Mouse (Mus musculus): Measurements from ENCODE around the gene Nfia. TPM values are rescaled to one million over a fixed set of nuclear protein-coding genes. Genes with fewer than 3 reads are reported as not detected.

Gene Nfia
- polyA plus RNA-seq, 1 experiment from 2014 or later = 42.0 TPM

DNA sequence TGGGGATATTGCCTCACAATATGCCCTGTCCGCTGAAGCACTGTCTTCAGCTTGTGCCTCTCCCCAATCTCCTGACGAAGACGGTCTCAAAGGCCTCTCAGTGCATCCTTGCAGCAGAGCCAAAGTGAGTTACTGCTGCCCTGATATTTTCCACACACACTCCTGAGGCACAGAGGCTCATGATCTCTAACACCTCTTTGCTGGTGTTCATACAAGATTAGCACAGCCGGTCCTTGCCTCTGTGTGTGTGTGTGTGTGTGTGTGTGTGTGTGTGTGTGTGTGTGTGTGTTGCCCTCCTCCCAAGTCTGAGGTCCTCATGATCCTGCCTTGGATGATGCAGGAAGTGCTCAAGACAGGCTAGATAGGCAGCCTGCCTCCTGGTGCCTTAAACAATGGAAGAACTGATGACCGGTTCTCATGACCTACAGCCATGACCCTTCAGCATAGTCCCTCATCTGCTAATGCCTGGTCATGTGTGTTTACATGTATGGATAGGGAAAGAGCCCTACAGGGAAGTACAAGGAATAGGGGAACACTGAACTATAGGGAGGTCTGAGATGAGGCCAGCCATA, 319.5 kb downstream of the Nfia start:
- Histone ChIP-seq H3K27ac (ENCODE audit: poor library complexity, severe bottlenecking) (peak overlapping the region; percentile 90), H3K9ac (no peak overlapping the region), H3K4me3 (no peak overlapping the region), H3K4me2 (no peak overlapping the region), H3K27me3 (replicated peaks) (no peaks in the 10 kb centered on the region), H3K36me3 (peaks cover 1% of the 10 kb centered on the region; the same call in 1 of the 2 replicates), H3K4me1 (replicated peaks) (peaks cover 52% of the 10 kb centered on the region), H3K9me3 (replicated peaks) (no peaks in the 10 kb centered on the region)
- ATAC-seq (ENCODE audit: insufficient number of reproducible peaks, low FRiP score) = peak; percentile 56; the same call in 1 of the 2 replicates
- WGBS = 50% methylated on average over 5 of the region's 5 CpGs

DNA sequence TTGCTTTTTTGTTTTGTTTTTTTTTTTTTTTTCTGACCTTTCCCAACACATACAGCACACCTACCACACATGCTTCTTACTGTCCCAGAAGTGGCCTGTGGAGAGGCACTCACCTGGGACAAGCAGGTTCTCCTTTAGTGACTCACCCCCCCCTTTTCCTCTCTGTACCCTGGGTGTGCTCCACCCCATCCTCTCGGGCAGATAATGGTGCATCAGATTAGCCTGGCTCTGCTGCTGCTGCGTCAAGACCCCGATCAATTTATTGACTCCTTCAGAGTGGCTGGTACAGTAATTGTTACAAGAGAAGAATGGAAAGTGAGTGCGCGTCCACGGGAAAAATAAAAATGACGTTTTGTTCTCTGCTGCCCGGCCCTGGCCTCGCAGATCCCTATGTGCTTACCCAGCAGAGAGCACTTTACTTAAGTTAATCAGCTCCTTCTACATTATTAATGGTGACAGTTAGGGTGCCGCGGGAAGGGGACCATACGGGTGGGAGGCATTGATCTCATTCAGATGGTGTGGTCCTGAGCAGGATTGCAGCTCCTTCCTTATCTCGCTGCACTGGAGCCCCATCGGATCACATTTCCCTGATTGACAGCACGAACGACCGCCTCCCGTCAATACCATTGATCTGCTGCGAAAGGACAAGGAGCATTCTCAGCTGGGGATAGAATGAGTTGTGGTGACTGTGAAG, 321.7 kb downstream of the Nfia start:
- H3K4me3 ChIP-seq = no peak overlapping the region
- peaks cover 7% of the 10 kb centered on the region for H3K36me3 ChIP-seq
- H3K27ac ChIP-seq (ENCODE audit: poor library complexity, severe bottlenecking) = no peak overlapping the region
- 0 out of 2 replicates have a peak overlapping the region, but pooled peaks have one; percentile 38 for H3K9ac ChIP-seq
- H3K4me2 ChIP-seq = peak overlapping the region; percentile 26; the same call in 1 of the 2 replicates
- no peaks in the 10 kb centered on the region for H3K27me3 ChIP-seq (replicated peaks)
- WGBS = 26% methylated on average over 19 of the region's 19 CpGs
- no peak for ATAC-seq (ENCODE audit: insufficient number of reproducible peaks, low FRiP score)
- peaks cover 57% of the 10 kb centered on the region for H3K4me1 ChIP-seq (replicated peaks)
- no peaks in the 10 kb centered on the region for H3K9me3 ChIP-seq (replicated peaks)

DNA sequence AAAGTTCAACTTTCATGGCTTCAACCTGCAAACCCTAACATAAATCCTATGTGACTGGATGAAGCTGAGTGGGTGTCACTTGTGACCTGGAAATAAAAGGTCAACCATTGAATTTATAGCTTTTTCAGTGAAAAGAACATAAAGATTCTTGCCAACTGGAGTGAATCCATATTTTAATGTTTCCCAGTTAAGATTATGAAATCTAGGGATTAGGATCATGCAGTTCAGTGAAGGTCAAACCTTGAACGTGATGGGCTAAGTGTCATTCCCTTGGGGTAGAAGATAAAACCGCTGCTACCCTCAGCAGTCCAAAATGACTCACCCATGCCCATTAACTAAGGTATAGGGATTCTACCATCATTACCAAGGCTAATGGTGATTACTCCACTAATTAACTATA, 322.5 kb downstream of the Nfia start:
- Histone ChIP-seq H3K4me3 (no peak overlapping the region), H3K9me3 (replicated peaks) (no peaks in the 10 kb centered on the region), H3K27ac (ENCODE audit: poor library complexity, severe bottlenecking) (no peak overlapping the region), H3K4me1 (replicated peaks) (peaks cover 55% of the 10 kb centered on the region), H3K9ac (no peak overlapping the region), H3K27me3 (replicated peaks) (no peaks in the 10 kb centered on the region), H3K36me3 (peaks cover 7% of the 10 kb centered on the region), H3K4me2 (no peak overlapping the region)
- 71% methylated on average over 2 of the region's 2 CpGs for WGBS
- ATAC-seq (ENCODE audit: insufficient number of reproducible peaks, low FRiP score) = no peak

DNA sequence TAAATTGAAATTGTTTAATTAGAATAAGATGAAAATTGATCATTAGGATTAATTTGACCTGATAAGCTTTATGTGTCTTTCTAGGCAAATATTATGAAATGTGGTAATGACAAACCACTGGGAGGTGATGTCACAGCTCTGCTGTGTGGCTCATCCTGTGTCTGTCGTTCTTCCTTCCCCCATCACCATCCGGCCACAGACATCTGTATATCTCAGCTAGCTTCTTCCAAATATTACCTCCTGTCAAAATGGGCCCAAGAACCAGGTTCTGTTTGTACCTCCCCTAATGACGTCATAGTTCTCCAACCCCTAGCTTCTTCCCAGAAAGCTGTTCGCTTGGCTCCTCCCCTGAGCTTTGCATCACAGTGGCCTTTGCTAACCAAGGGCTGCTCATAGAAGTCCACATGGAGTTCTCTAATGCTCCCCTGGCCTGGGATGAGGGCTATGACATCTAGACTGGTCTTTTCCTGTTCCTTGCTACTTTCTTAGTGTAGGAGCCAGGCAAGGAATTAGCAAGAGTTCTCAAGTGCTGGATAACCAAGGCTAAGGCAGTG, 324.6 kb downstream of the Nfia start:
- ATAC-seq (ENCODE audit: insufficient number of reproducible peaks, low FRiP score) = no peak
- no peaks in the 10 kb centered on the region for H3K27me3 ChIP-seq (replicated peaks)
- peaks cover 7% of the 10 kb centered on the region for H3K36me3 ChIP-seq
- no peaks in the 10 kb centered on the region for H3K9me3 ChIP-seq (replicated peaks)
- H3K4me3 ChIP-seq = no peak overlapping the region
- no peak overlapping the region for H3K4me2 ChIP-seq
- H3K27ac ChIP-seq (ENCODE audit: poor library complexity, severe bottlenecking) = no peak overlapping the region
- 78% methylated on average over 4 of the region's 4 CpGs for WGBS
- no peak overlapping the region for H3K9ac ChIP-seq
- peaks cover 49% of the 10 kb centered on the region for H3K4me1 ChIP-seq (replicated peaks)

DNA sequence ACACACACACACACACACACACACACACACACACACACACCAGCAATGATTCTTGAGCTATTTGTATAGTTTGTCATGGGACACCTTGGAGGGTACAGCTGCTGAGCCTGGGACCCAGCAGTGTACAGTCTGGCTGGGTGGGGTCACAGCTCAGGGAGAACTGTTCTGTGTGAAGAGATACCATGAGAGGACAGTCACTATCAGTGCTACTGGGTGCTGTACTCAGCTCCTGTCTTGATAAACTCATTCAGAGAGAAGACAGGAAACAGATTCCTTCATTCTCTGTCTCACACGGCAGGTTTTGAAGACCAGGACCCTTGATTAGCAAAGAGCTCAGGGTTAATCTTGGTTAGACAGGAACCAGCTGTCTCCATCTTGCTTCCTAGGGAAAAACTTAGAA, 326.1 kb downstream of the Nfia start:
- Histone ChIP-seq H3K4me3 (no peak overlapping the region), H3K27ac (ENCODE audit: poor library complexity, severe bottlenecking) (peak overlapping the region; percentile 51), H3K4me2 (no peak overlapping the region), H3K36me3 (peaks cover 7% of the 10 kb centered on the region), H3K9ac (no peak overlapping the region), H3K9me3 (replicated peaks) (no peaks in the 10 kb centered on the region), H3K27me3 (replicated peaks) (no peaks in the 10 kb centered on the region), H3K4me1 (replicated peaks) (peaks cover 41% of the 10 kb centered on the region)
- ATAC-seq (ENCODE audit: insufficient number of reproducible peaks, low FRiP score) = peak; percentile 71
- WGBS = 0% methylated on average over 1 of the region's 1 CpGs

DNA sequence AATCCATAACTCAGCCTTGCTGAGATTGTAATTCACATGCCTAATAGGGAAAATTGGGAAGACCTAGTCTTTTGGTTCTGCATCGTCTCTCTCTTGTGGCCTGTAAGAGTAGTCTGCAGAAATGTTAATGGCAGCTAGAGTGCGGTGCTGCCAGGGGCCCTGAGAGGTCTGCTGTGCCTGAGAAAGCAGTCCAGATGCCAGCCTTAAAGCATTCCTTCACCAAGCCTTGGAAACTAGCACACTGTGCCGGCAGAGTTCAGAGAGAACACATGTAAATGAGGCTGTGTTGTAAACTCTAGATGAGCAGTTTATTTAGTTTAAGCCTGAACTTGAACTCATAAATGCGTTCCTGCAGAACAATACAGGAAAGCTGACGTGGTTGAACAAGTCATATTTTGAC, 326.9 kb downstream of the Nfia start:
- Histone ChIP-seq H3K27me3 (replicated peaks) (no peaks in the 10 kb centered on the region), H3K36me3 (peaks cover 7% of the 10 kb centered on the region; the same call in 1 of the 2 replicates), H3K9ac (no peak overlapping the region), H3K9me3 (replicated peaks) (no peaks in the 10 kb centered on the region), H3K4me2 (no peak overlapping the region), H3K27ac (ENCODE audit: poor library complexity, severe bottlenecking) (no peak overlapping the region), H3K4me3 (no peak overlapping the region), H3K4me1 (replicated peaks) (peaks cover 39% of the 10 kb centered on the region)
- 70% methylated on average over 5 of the region's 5 CpGs for WGBS
- ATAC-seq (ENCODE audit: insufficient number of reproducible peaks, low FRiP score) = no peak

DNA sequence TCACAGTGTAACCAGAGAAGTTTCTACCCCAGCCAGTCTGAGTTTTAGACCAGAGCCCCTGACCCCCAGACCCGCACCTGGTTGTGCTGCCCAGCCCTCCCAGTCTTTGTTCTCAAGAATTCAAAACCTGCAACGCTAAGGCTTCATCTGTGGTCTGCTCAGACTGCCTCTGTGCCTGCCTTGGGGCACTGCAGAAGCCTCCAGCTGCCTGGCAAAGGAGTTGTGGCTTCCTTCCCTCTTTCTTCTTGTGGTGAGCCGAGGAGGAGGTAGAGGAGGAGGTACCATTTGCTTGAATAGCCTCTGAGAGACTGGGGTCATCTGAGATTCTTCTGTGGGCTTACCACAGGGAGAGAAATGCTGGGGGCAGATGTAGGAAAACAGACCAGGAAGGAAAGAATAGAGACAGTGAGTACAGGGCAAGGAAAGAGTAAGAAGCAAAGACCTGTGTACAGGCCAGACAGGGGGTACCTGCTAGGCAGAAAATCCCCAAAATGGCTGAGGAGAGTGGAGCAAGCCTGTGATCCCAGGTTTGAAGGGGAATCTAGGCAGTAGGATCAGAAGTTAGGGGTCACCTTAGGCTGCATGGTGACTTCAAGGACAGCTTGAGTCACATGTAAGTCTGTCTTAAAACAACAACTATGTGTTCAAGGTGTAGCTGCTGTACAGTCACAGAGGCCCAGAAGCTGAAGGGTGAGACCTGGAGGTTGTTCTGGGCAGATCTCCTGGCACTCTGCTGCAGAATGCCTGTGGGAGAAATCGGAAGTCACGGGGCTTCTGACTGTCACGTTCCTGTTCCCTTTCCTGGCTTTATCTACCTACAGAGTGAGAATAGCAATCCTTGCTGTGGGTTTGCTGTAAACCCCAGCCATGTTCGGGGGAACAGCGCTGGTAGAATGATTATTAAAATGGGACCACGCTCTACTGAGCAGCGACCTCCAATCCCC, 328.9 kb downstream of the Nfia start:
- no peak for ATAC-seq (ENCODE audit: insufficient number of reproducible peaks, low FRiP score)
- H3K4me1 ChIP-seq (replicated peaks) = peaks cover 48% of the 10 kb centered on the region

DNA sequence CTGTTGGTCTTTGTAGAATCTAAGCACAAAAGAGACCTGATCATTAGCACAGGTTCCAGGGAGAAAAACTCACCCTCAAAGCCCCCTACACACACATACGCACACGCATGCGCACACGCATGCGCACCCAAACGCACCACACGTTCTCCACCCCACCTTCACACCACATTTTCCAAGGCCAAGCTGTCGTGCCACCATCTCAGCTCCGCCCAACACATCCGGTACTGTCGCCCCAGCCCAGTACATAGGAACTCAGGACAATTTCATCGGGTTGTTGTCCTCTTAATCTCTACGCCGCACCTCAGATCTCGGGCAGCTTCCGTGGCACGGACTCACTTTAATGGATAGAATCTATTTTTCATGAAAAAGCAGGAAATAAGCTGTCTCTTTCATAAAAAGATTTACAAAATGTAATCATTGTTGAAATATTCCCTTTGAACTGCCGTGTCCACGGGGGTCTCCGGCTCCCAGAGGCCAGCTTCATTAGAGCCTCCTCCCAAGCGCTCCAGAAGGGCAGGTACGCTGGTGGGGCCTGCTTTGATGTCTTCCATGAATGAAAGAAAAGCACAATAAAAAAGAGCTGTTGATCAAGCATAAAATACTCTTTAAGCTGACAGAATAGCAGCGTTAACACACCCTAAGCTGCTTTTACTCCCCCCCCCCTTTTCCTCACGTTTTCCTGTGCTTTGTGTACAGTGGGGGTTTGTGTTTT, 330.2 kb downstream of the Nfia start:
- ATAC-seq (ENCODE audit: insufficient number of reproducible peaks, low FRiP score) = no peak
- H3K4me3 ChIP-seq = no peak overlapping the region
- peak overlapping the region; percentile 18; the same call in 1 of the 2 replicates for H3K27ac ChIP-seq (ENCODE audit: poor library complexity, severe bottlenecking)
- no peak overlapping the region for H3K4me2 ChIP-seq
- H3K9ac ChIP-seq = no peak overlapping the region
- peaks cover 58% of the 10 kb centered on the region for H3K4me1 ChIP-seq (replicated peaks)
- no peaks in the 10 kb centered on the region for H3K27me3 ChIP-seq (replicated peaks)
- H3K9me3 ChIP-seq (replicated peaks) = no peaks in the 10 kb centered on the region
- peaks cover 5% of the 10 kb centered on the region; the same call in 1 of the 2 replicates for H3K36me3 ChIP-seq
- 75% methylated on average over 24 of the region's 24 CpGs for WGBS

More for the DNA sequence above, 328.9 kb downstream of the Nfia start:
- 49% methylated on average over 10 of the region's 10 CpGs for WGBS
- Histone ChIP-seq H3K27ac (ENCODE audit: poor library complexity, severe bottlenecking) (peak overlapping the region; percentile 41), H3K9me3 (replicated peaks) (no peaks in the 10 kb centered on the region), H3K27me3 (replicated peaks) (no peaks in the 10 kb centered on the region), H3K9ac (no peak overlapping the region), H3K4me2 (no peak overlapping the region), H3K4me3 (no peak overlapping the region), H3K36me3 (peaks cover 7% of the 10 kb centered on the region; the same call in 1 of the 2 replicates)

DNA sequence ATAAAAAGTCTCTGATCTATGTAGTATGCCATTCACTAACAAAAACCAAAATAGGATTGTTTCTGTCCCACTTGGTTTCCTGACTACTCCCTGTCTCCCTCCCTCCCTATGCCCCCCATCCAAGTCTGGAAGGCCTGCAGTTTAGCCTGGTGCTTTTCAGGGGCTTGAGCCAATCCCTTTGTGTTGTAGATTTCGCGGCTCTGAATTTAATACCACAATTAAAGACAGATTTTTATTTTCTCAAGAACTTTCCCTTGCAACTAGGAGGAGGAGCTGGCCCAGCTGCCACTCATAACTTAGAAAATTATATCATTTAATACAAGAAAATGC, 330.8 kb downstream of the Nfia start:
- Histone ChIP-seq H3K4me2 (no peak overlapping the region), H3K4me3 (no peak overlapping the region), H3K27me3 (replicated peaks) (no peaks in the 10 kb centered on the region), H3K9me3 (replicated peaks) (no peaks in the 10 kb centered on the region), H3K9ac (no peak overlapping the region), H3K27ac (ENCODE audit: poor library complexity, severe bottlenecking) (no peak overlapping the region), H3K4me1 (replicated peaks) (peaks cover 60% of the 10 kb centered on the region), H3K36me3 (peaks cover 4% of the 10 kb centered on the region; the same call in 1 of the 2 replicates)
- 70% methylated on average over 2 of the region's 2 CpGs for WGBS
- no peak for ATAC-seq (ENCODE audit: insufficient number of reproducible peaks, low FRiP score)

DNA sequence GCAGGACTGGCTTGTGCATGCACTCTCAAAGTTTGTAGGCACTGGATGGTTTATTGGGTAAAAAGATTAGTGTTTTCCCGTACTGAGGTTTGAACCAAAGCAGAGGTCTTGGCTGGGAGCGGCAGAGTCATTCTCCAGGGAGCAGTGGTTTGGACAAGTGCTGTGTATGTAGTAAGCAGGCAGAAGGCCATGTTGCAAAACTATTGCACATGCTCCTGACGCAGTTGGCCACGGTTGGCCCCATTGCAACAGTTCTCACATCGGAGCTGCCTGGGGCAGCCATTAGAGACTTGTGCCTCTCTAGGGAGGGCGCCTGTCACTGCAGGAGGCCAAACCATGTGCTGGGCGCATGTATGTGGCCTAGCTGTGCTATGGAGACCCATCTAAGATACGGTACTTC, 331.6 kb downstream of the Nfia start:
- 84% methylated on average over 8 of the region's 8 CpGs for WGBS
- Histone ChIP-seq H3K27me3 (replicated peaks) (no peaks in the 10 kb centered on the region), H3K4me3 (no peak overlapping the region), H3K4me2 (no peak overlapping the region), H3K9me3 (replicated peaks) (no peaks in the 10 kb centered on the region), H3K27ac (ENCODE audit: poor library complexity, severe bottlenecking) (no peak overlapping the region), H3K4me1 (replicated peaks) (peaks cover 54% of the 10 kb centered on the region), H3K36me3 (no peaks in the 10 kb centered on the region), H3K9ac (no peak overlapping the region)
- ATAC-seq (ENCODE audit: insufficient number of reproducible peaks, low FRiP score) = no peak

Measured in heart, embryonic 12.5 days (tissue).